Mouse (Mus musculus): ENCODE results near the gene Sec31a. TPM values are rescaled to one million over a fixed set of nuclear protein-coding genes. Genes with fewer than 3 reads are reported as not detected.
"Not testable (repeated sequence)": the region's sequence is repeated elsewhere in the genome, so short reads cannot be mapped to it uniquely, and the experiment has no call there.

Sec31a gene
- polyA plus RNA-seq, 1 experiment from 2014 or later = 156 TPM

GRCm38 (mm10) chr5:100428734-100429343 is 12.8 kb upstream of the Sec31a start:
- Histone ChIP-seq H3K27ac (peak overlapping the region; percentile 92), H3K9me3 (no peaks in the 10 kb centered on the region), H3K4me1 (peaks cover 45% of the 10 kb centered on the region), H3K36me3 (peaks cover 42% of the 10 kb centered on the region), H3K4me2 (replicated peaks) (peak overlapping the region; percentile 95), H3K4me3 (peak overlapping the region; percentile 79), H3K27me3 (no peaks in the 10 kb centered on the region), H3K9ac (peak overlapping the region; percentile 90)
- peak; percentile 35; the same call in 1 of the 2 replicates for ATAC-seq (ENCODE audit: insufficient number of reproducible peaks, insufficient read depth, low FRiP score, low TSS enrichment)
- under 1% methylated on average over 20 of the region's 20 CpGs for WGBS

- 13% methylated on average over 5 of the region's 5 CpGs for WGBS
- Histone ChIP-seq H3K4me2 (replicated peaks) (peak overlapping the region; percentile 95), H3K4me3 (peak overlapping the region; percentile 79), H3K27me3 (no peaks in the 10 kb centered on the region), H3K9ac (peak overlapping the region; percentile 90), H3K9me3 (no peaks in the 10 kb centered on the region), H3K36me3 (peaks cover 49% of the 10 kb centered on the region), H3K4me1 (peaks cover 45% of the 10 kb centered on the region), H3K27ac (0 out of 2 replicates have a peak overlapping the region, but pooled peaks have one; percentile 46)
- no peak for ATAC-seq (ENCODE audit: insufficient number of reproducible peaks, insufficient read depth, low FRiP score, low TSS enrichment)
Measured at GRCm38 (mm10) chr5:100428031-100428733, 12.1 kb upstream of the Sec31a start.

DNA sequence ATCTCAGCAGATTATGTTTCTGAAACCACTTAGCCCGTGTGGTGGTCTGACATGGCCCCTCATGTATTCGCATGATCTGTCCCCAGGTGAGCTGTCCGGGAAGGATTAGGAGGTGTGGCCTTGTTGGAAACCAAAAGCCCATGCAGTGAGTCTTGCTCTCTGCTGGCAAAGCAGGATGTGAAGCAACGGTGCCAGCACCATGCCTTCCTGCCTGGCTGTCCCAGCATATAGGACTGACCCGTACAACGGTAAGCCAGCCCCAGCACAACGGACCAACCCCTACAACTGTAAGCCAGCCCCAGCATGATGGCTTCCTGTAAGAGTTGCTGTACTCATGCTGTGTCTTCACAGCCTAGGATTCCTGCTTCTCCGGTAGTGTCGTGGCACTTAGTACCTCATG is 11.2 kb upstream of the Sec31a start:
- Histone ChIP-seq H3K36me3 (peaks cover 58% of the 10 kb centered on the region), H3K9me3 (no peaks in the 10 kb centered on the region), H3K4me3 (peak overlapping the region; percentile 79), H3K4me1 (peaks cover 45% of the 10 kb centered on the region), H3K27me3 (no peaks in the 10 kb centered on the region), H3K4me2 (replicated peaks) (peak overlapping the region; percentile 95), H3K9ac (peak overlapping the region; percentile 90; the same call in 1 of the 2 replicates), H3K27ac (no peak overlapping the region)
- no peak for ATAC-seq (ENCODE audit: insufficient number of reproducible peaks, insufficient read depth, low FRiP score, low TSS enrichment)
- WGBS = 43% methylated on average over 9 of the region's 9 CpGs

DNA sequence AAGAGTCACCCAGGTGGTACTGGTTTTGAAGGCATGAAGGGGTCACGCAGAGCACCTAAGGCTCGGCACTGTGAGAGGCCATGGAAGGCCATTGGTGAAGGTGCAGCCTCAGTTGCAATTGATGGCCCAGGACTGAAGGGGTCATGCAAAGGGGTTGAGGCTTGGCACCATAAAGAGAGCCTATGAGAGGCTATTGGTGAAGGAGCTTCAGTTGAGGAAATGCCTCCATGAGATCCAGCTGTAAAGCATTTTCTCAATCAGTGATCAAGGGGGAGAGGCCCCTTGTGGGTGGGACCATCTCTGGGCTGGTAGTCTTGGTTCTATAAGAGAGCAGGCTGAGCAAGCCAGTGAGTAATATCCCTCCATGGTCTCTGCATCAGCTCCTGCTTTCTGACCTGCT is 9.8 kb upstream of the Sec31a start:
- not testable (repeated sequence) for H3K4me3 ChIP-seq; H3K27me3 ChIP-seq; H3K27ac ChIP-seq; H3K9ac ChIP-seq; ATAC-seq (ENCODE audit: insufficient number of reproducible peaks, insufficient read depth, low FRiP score, low TSS enrichment); H3K9me3 ChIP-seq
- Histone ChIP-seq H3K4me1 (peaks cover 44% of the 10 kb centered on the region), H3K36me3 (peaks cover 71% of the 10 kb centered on the region), H3K4me2 (replicated peaks) (peak overlapping the region; percentile 95)
- 70% methylated on average over 2 of the region's 2 CpGs for WGBS

- Histone ChIP-seq H3K4me1 (peaks cover 37% of the 10 kb centered on the region), H3K4me2 (replicated peaks) (peak overlapping the region; percentile 25), H3K36me3 (peaks cover 84% of the 10 kb centered on the region), H3K9me3 (no peaks in the 10 kb centered on the region), H3K9ac (no peak overlapping the region), H3K4me3 (0 out of 2 replicates have a peak overlapping the region, but pooled peaks have one; percentile 5), H3K27ac (no peak overlapping the region), H3K27me3 (no peaks in the 10 kb centered on the region)
- 84% methylated on average over 3 of the region's 3 CpGs for WGBS
- ATAC-seq (ENCODE audit: insufficient number of reproducible peaks, insufficient read depth, low FRiP score, low TSS enrichment) = no peak
Measured at GRCm38 (mm10) chr5:100424252-100424651, 8.2 kb upstream of the Sec31a start.

- 76% methylated on average over 7 of the region's 7 CpGs for WGBS
- Histone ChIP-seq H3K36me3 (peaks cover 89% of the 10 kb centered on the region), H3K4me2 (replicated peaks) (0 out of 2 replicates have a peak overlapping the region, but pooled peaks have one; percentile 25), H3K27me3 (no peaks in the 10 kb centered on the region), H3K9me3 (no peaks in the 10 kb centered on the region), H3K4me3 (no peak overlapping the region), H3K27ac (no peak overlapping the region), H3K9ac (no peak overlapping the region), H3K4me1 (peaks cover 37% of the 10 kb centered on the region)
- no peak for ATAC-seq (ENCODE audit: insufficient number of reproducible peaks, insufficient read depth, low FRiP score, low TSS enrichment)
Measured at GRCm38 (mm10) chr5:100423626-100424025, 7.6 kb upstream of the Sec31a start.

- peaks cover 47% of the 10 kb centered on the region for H3K36me3 ChIP-seq
- no peak overlapping the region for H3K4me3 ChIP-seq
- no peak overlapping the region for H3K4me2 ChIP-seq (replicated peaks)
- H3K9ac ChIP-seq = no peak overlapping the region
- no peaks in the 10 kb centered on the region for H3K27me3 ChIP-seq
- no peak overlapping the region for H3K27ac ChIP-seq
- WGBS = 62% methylated on average over 4 of the region's 4 CpGs
- 0 out of 2 replicates have a peak, but pooled peaks cover 6% of the 10 kb centered on the region for H3K4me1 ChIP-seq
- ATAC-seq (ENCODE audit: insufficient number of reproducible peaks, insufficient read depth, low FRiP score, low TSS enrichment) = no peak
- H3K9me3 ChIP-seq = no peaks in the 10 kb centered on the region
Measured at GRCm38 (mm10) chr5:100418861-100419260, 2.8 kb upstream of the Sec31a start.

- peaks cover 11% of the 10 kb centered on the region; the same call in 1 of the 2 replicates for H3K4me1 ChIP-seq
- no peak overlapping the region for H3K4me3 ChIP-seq
- no peak overlapping the region for H3K9ac ChIP-seq
- WGBS = 84% methylated on average over 2 of the region's 2 CpGs
- H3K4me2 ChIP-seq (replicated peaks) = no peak overlapping the region
- no peak overlapping the region for H3K27ac ChIP-seq
- no peaks in the 10 kb centered on the region for H3K27me3 ChIP-seq
- ATAC-seq (ENCODE audit: insufficient number of reproducible peaks, insufficient read depth, low FRiP score, low TSS enrichment) = no peak
- no peaks in the 10 kb centered on the region for H3K9me3 ChIP-seq
- peaks cover 40% of the 10 kb centered on the region for H3K36me3 ChIP-seq
Measured at GRCm38 (mm10) chr5:100418077-100418476, 2.0 kb upstream of the Sec31a start.

- 59% methylated on average over 11 of the region's 11 CpGs for WGBS
- H3K27me3 ChIP-seq = no peaks in the 10 kb centered on the region
- peak overlapping the region; percentile 46 for H3K4me2 ChIP-seq (replicated peaks)
- no peaks in the 10 kb centered on the region for H3K9me3 ChIP-seq
- peak overlapping the region; percentile 91 for H3K4me3 ChIP-seq
- H3K4me1 ChIP-seq = peaks cover 11% of the 10 kb centered on the region; the same call in 1 of the 2 replicates
- no peak for ATAC-seq (ENCODE audit: insufficient number of reproducible peaks, insufficient read depth, low FRiP score, low TSS enrichment)
- H3K27ac ChIP-seq = no peak overlapping the region
- H3K36me3 ChIP-seq = peaks cover 12% of the 10 kb centered on the region
- peak overlapping the region; percentile 31; the same call in 1 of the 2 replicates for H3K9ac ChIP-seq
Measured at GRCm38 (mm10) chr5:100414474-100415196, 1.4 kb downstream of the Sec31a start.

DNA sequence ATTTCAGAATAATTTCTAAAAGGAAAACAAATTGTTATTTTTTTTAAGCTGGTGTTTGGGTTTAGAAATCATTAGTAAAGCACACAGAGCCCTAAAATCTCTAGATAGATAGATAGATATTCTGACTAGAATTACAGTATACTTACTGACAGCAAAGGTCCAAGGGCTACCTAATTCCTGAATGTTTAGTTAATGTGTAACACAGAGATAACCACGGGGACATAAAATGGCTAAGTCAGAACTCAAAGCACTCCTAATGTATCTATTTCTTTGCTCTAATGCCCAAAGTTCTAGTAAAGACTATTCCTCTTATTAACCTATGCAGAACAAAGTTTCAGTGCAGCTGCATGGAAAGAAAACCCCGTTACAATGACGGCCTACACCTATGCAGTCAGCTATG is 3.1 kb downstream of the Sec31a start:
- ATAC-seq (ENCODE audit: insufficient number of reproducible peaks, insufficient read depth, low FRiP score, low TSS enrichment) = no peak
- H3K4me2 ChIP-seq (replicated peaks) = no peak overlapping the region
- WGBS = 78% methylated on average over 3 of the region's 3 CpGs

GRCm38 (mm10) chr5:100410281-100410680 is 5.8 kb downstream of the Sec31a start:
- H3K4me3 ChIP-seq = no peak overlapping the region
- WGBS = 94% methylated on average over 5 of the region's 5 CpGs
- no peak overlapping the region for H3K27ac ChIP-seq
- peaks cover 20% of the 10 kb centered on the region for H3K36me3 ChIP-seq
- H3K4me1 ChIP-seq = peaks cover 5% of the 10 kb centered on the region; the same call in 1 of the 2 replicates
- no peaks in the 10 kb centered on the region for H3K27me3 ChIP-seq
- H3K4me2 ChIP-seq (replicated peaks) = no peak overlapping the region
- H3K9me3 ChIP-seq = no peaks in the 10 kb centered on the region
- H3K9ac ChIP-seq = no peak overlapping the region
- ATAC-seq (ENCODE audit: insufficient number of reproducible peaks, insufficient read depth, low FRiP score, low TSS enrichment) = no peak

More for the DNA sequence above, 3.1 kb downstream of the Sec31a start:
- Histone ChIP-seq H3K4me1 (peaks cover 11% of the 10 kb centered on the region; the same call in 1 of the 2 replicates), H3K9ac (no peak overlapping the region), H3K27me3 (no peaks in the 10 kb centered on the region), H3K36me3 (0 out of 2 replicates have a peak, but pooled peaks cover 10% of the 10 kb centered on the region), H3K9me3 (no peaks in the 10 kb centered on the region), H3K27ac (no peak overlapping the region), H3K4me3 (no peak overlapping the region)
